7 mouse cellular contexts compared by ENCODE assay signal in the genomic region with DNA sequence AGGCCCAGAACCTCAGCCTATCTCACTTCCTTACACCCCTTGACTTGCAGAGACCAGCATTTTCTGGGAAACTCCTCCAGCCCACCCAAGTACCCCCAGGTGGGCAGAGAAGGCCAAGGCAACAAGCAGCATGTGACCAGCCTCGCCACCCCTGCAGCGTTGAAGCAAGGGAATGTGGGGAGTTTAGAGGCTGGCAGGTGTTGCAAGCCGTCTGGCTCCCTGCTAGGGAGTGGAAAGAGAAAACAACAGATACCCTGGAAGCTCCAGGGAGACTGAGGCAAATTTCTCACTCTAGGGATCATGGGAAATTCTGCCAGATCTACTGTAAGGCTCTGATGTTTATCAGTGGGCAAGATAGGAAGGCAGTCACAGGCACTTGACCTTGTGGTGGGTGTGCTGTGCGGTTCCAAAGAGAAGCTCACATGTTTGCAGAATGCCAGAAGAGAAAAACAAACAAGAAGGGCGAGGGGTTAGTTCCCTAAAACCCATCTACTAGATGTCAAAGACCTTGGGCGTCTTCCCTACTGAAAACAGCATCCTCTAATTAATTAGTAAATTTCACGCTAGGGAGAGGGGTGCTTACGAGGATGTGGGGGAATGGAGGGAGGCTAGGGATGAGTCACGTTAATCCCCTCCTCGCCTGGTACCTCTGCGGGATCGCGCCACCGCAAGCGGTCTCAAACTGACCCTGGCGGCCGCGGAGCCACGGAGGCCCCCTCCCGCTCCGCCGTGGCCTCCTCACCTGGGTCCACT. TPM values are rescaled to one million over a fixed set of nuclear protein-coding genes. Genes with fewer than 3 reads are reported as not detected.
A peak's percentile ranks its signal among the peaks of the same experiment; 100 is the strongest.
DNase-seq lines count a peak whose midpoint lies in the region; ATAC-seq lines count a peak whose summit lies in the region.

No protein-coding gene starts in this region.

- peak overlapping the region; percentile 61 for H3K4me3 ChIP-seq in lung, embryonic 16.5 days (ENCODE audit: low read length)
- H3K4me3 ChIP-seq in forebrain, embryonic 13.5 days = peak overlapping the region; percentile 73
- H3K4me3 ChIP-seq in intestine, embryonic 15.5 days (replicated peaks) = peak overlapping the region; percentile 74
- peak overlapping the region; percentile 74 for H3K4me3 ChIP-seq in neural tube, embryonic 12.5 days

- H3K4me2 ChIP-seq in lung, embryonic 16.5 days (ENCODE audit: low read depth, low read length) = peak overlapping the region; percentile 98
- peak overlapping the region; percentile 91 for H3K4me2 ChIP-seq in forebrain, embryonic 13.5 days
- peak overlapping the region; percentile 99 for H3K4me2 ChIP-seq in intestine, embryonic 15.5 days (replicated peaks)
- H3K4me2 ChIP-seq in neural tube, embryonic 12.5 days (replicated peaks) = peak overlapping the region; percentile 96

- no peak for DNase-seq in lung, postnatal 25 days (ENCODE audit: low spot score)
- DNase-seq in B cell, adult 2 months = no peak
- DNase-seq in kidney, adult 9 months = no peak

- H3K27me3 ChIP-seq in lung, embryonic 16.5 days (ENCODE audit: control insufficient read depth, insufficient read depth, low read depth, low read length) = peaks cover 28% of the 10 kb centered on the region
- peaks cover 23% of the 10 kb centered on the region for H3K27me3 ChIP-seq in forebrain, embryonic 13.5 days
- peaks cover 5% of the 10 kb centered on the region; the same call in 1 of the 2 replicates for H3K27me3 ChIP-seq in intestine, embryonic 15.5 days (replicated peaks)
- H3K27me3 ChIP-seq in neural tube, embryonic 12.5 days (replicated peaks) = peaks cover 10% of the 10 kb centered on the region; the same call in 1 of the 2 replicates

- H3K27ac ChIP-seq in lung, embryonic 16.5 days (ENCODE audit: low read length) = no peak overlapping the region
- peak overlapping the region; percentile 62 for H3K27ac ChIP-seq in forebrain, embryonic 13.5 days
- H3K27ac ChIP-seq in intestine, embryonic 15.5 days = 0 out of 2 replicates have a peak overlapping the region, but pooled peaks have one; percentile 13
- H3K27ac ChIP-seq in neural tube, embryonic 12.5 days = peak overlapping the region; percentile 46; the same call in 1 of the 2 replicates

- ATAC-seq in lung, embryonic 16.5 days (ENCODE audit: low read depth) = no peak
- peak; percentile 66 for ATAC-seq in forebrain, embryonic 13.5 days
- no peak; the same call in 1 of the 2 replicates for ATAC-seq in intestine, embryonic 15.5 days
- ATAC-seq in neural tube, embryonic 12.5 days (ENCODE audit: low FRiP score, low read depth) = peak; percentile 19

- WGBS in lung, embryonic 16.5 days = 4% methylated on average over 22 of the region's 22 CpGs
- WGBS in forebrain, embryonic 13.5 days = 3% methylated on average over 22 of the region's 22 CpGs
- 5% methylated on average over 22 of the region's 22 CpGs for WGBS in intestine, embryonic 15.5 days
- 3% methylated on average over 22 of the region's 22 CpGs for WGBS in neural tube, embryonic 12.5 days

- no peaks in the 10 kb centered on the region for H3K36me3 ChIP-seq in lung, embryonic 16.5 days (ENCODE audit: control insufficient read depth, insufficient read depth, low read length)
- no peaks in the 10 kb centered on the region for H3K36me3 ChIP-seq in forebrain, embryonic 13.5 days (ENCODE audit: poor library complexity, severe bottlenecking)
- H3K36me3 ChIP-seq in intestine, embryonic 15.5 days = no peaks in the 10 kb centered on the region
- no peaks in the 10 kb centered on the region for H3K36me3 ChIP-seq in neural tube, embryonic 12.5 days

- no peaks in the 10 kb centered on the region for H3K9me3 ChIP-seq in lung, embryonic 16.5 days (ENCODE audit: control insufficient read depth, low read length)
- no peaks in the 10 kb centered on the region for H3K9me3 ChIP-seq in forebrain, embryonic 13.5 days (replicated peaks)
- H3K9me3 ChIP-seq in intestine, embryonic 15.5 days = no peaks in the 10 kb centered on the region
- H3K9me3 ChIP-seq in neural tube, embryonic 12.5 days = no peaks in the 10 kb centered on the region

- peak overlapping the region; percentile 69 for H3K9ac ChIP-seq in lung, embryonic 16.5 days (ENCODE audit: low read length)
- H3K9ac ChIP-seq in forebrain, embryonic 13.5 days = peak overlapping the region; percentile 82
- peak overlapping the region; percentile 62 for H3K9ac ChIP-seq in intestine, embryonic 15.5 days
- H3K9ac ChIP-seq in neural tube, embryonic 12.5 days = peak overlapping the region; percentile 79

- no peaks in the 10 kb centered on the region; the same call in 1 of the 2 replicates for H3K4me1 ChIP-seq in lung, embryonic 16.5 days (replicated peaks; ENCODE audit: control insufficient read depth, insufficient read depth, low read length)
- peaks cover 10% of the 10 kb centered on the region for H3K4me1 ChIP-seq in forebrain, embryonic 13.5 days
- peaks cover 7% of the 10 kb centered on the region; the same call in 1 of the 2 replicates for H3K4me1 ChIP-seq in intestine, embryonic 15.5 days (replicated peaks)
- peaks cover 6% of the 10 kb centered on the region for H3K4me1 ChIP-seq in neural tube, embryonic 12.5 days

RNA-seq across cellular contexts. Expression of a gene that starts 0.8 kb away (rescaled TPM):
- polyA plus RNA-seq in lung, embryonic 16.5 days (2015; fragmentation: Nextera tagmentation; extraction: Ambion mirVana) = 0.69 and 0.87 TPM in 2 replicates
- 4.7 and 4.9 TPM in 2 replicates for polyA plus RNA-seq in forebrain, embryonic 13.5 days (2015; fragmentation: Nextera tagmentation; extraction: Ambion mirVana)
- 2.0 TPM in 2 replicates for polyA plus RNA-seq in intestine, embryonic 15.5 days (2015; fragmentation: Nextera tagmentation; extraction: Ambion mirVana)
- polyA plus RNA-seq in neural tube, embryonic 12.5 days (2016; fragmentation: Nextera tagmentation; extraction: Ambion mirVana) = 9.2 and 10.8 TPM in 2 replicates

RNA-seq across cellular contexts. Expression of a gene that starts 36.8 kb away (rescaled TPM):
- not detected in 2 replicates for polyA plus RNA-seq in lung, embryonic 16.5 days (2015; fragmentation: Nextera tagmentation; extraction: Ambion mirVana)
- polyA plus RNA-seq in forebrain, embryonic 13.5 days (2015; fragmentation: Nextera tagmentation; extraction: Ambion mirVana) = 0.10 TPM in 1 of 2 replicates, not detected in the other
- not detected in 2 replicates for polyA plus RNA-seq in intestine, embryonic 15.5 days (2015; fragmentation: Nextera tagmentation; extraction: Ambion mirVana)
- 0.11 TPM in 1 of 2 replicates, not detected in the other for polyA plus RNA-seq in neural tube, embryonic 12.5 days (2016; fragmentation: Nextera tagmentation; extraction: Ambion mirVana)

RNA-seq across cellular contexts. Expression of a gene that starts 59.2 kb away (rescaled TPM):
- 0.74 and 1.2 TPM in 2 replicates for polyA plus RNA-seq in lung, embryonic 16.5 days (2015; fragmentation: Nextera tagmentation; extraction: Ambion mirVana)
- 0.35 and 0.58 TPM in 2 replicates for polyA plus RNA-seq in forebrain, embryonic 13.5 days (2015; fragmentation: Nextera tagmentation; extraction: Ambion mirVana)
- 15.7 and 15.9 TPM in 2 replicates for polyA plus RNA-seq in intestine, embryonic 15.5 days (2015; fragmentation: Nextera tagmentation; extraction: Ambion mirVana)
- polyA plus RNA-seq in neural tube, embryonic 12.5 days (2016; fragmentation: Nextera tagmentation; extraction: Ambion mirVana) = 1.2 and 1.3 TPM in 2 replicates

Comparison
In these comparisons a context has a peak if more than half of its experiments do, and no peak if none do; other contexts are left out.
1. ATAC-seq: peak in forebrain, embryonic 13.5 days (single experiment) and neural tube, embryonic 12.5 days (single experiment); none in lung, embryonic 16.5 days (single experiment) and intestine, embryonic 15.5 days (single experiment).
2. Peak in every context shown above with its lines, with median percentiles within 50 percentile points of each other: H3K4me2 ChIP-seq, H3K4me3 ChIP-seq and H3K9ac ChIP-seq.